In the genomic region with DNA sequence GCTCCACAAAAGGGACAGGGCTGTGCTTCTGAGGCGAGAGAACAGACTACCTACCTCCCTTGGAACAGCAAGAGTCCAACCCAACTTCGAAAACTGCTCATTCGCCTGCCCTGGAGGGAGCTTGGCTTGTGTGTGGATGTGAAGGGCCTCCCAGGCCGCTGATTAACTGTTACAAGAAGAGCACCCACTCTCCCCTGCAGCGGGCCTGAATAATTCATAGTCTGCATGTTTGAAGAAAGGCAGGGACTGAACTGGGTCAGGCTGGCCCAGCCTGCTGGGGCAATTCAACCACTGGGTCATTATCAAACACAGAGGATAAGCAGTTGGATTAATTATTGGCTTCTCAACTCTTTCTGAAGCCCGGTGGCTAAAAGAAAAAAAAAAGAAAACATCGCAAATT, we compare ENCODE assay signal across 17 mouse cellular contexts.
DNase-seq lines count a peak whose midpoint lies in the region; ATAC-seq lines count a peak whose summit lies in the region.
"Had no signal": no experiment of that assay in that cellular context is flagged by ENCODE, and none has a peak within 500 bp of the region (broad histone marks: within the 10 kb centered on the region; RNA-seq: fewer than 3 reads in every experiment).

No protein-coding gene starts in this region.

- peak overlapping the region; percentile 44; the same call in 1 of the 2 replicates for H3K27ac ChIP-seq in hindbrain, embryonic 13.5 days
- H3K27ac ChIP-seq in hindbrain, embryonic 11.5 days (ENCODE audit: low read depth, low read length), result no peak overlapping the region
- peak overlapping the region; percentile 53; the same call in 1 of the 2 replicates for H3K27ac ChIP-seq in hindbrain, embryonic 15.5 days (replicated peaks)
- H3K27ac ChIP-seq in midbrain, embryonic 13.5 days, result peak overlapping the region; percentile 67
- no peak overlapping the region for H3K27ac ChIP-seq in intestine, embryonic 15.5 days
- H3K27ac ChIP-seq: forebrain, embryonic 15.5 days; gastrocnemius, adult 2 months; limb, embryonic 13.5 days; liver, embryonic 14.5 days had no signal

- ATAC-seq in hindbrain, embryonic 13.5 days (ENCODE audit: low FRiP score), result 0 out of 2 replicates have a peak, but pooled peaks have one; percentile 30
- ATAC-seq in hindbrain, embryonic 11.5 days (ENCODE audit: low FRiP score), result no peak
- ATAC-seq in hindbrain, embryonic 15.5 days (ENCODE audit: low FRiP score, low read depth), result no peak
- 0 out of 2 replicates have a peak, but pooled peaks have one; percentile 21 for ATAC-seq in midbrain, embryonic 13.5 days
- no peak for ATAC-seq in intestine, embryonic 15.5 days
- ATAC-seq: activated CD4-positive, CD25-positive, alpha-beta regulatory T cell, adult 4 months; forebrain, embryonic 15.5 days; Patski had no signal

- H3K4me3 ChIP-seq in hindbrain, embryonic 13.5 days, result no peak overlapping the region
- H3K4me3 ChIP-seq in hindbrain, embryonic 11.5 days (ENCODE audit: low read depth, low read length), result no peak overlapping the region
- H3K4me3 ChIP-seq in hindbrain, embryonic 15.5 days, result no peak overlapping the region
- no peak overlapping the region for H3K4me3 ChIP-seq in midbrain, embryonic 13.5 days (replicated peaks)
- H3K4me3 ChIP-seq in intestine, embryonic 15.5 days (replicated peaks), result no peak overlapping the region
- H3K4me3 ChIP-seq: forebrain, embryonic 15.5 days; gastrocnemius, adult 2 months; limb, embryonic 13.5 days had no signal

- no peak overlapping the region for H3K4me2 ChIP-seq in hindbrain, embryonic 13.5 days
- H3K4me2 ChIP-seq in hindbrain, embryonic 11.5 days (replicated peaks; ENCODE audit: low read depth, low read length), result no peak overlapping the region
- H3K4me2 ChIP-seq in hindbrain, embryonic 15.5 days, result no peak overlapping the region
- no peak overlapping the region for H3K4me2 ChIP-seq in midbrain, embryonic 13.5 days (replicated peaks)
- no peak overlapping the region for H3K4me2 ChIP-seq in intestine, embryonic 15.5 days (replicated peaks)
- H3K4me2 ChIP-seq: forebrain, embryonic 15.5 days; limb, embryonic 13.5 days had no signal

- peaks cover 41% of the 10 kb centered on the region for H3K4me1 ChIP-seq in hindbrain, embryonic 13.5 days (replicated peaks)
- peaks cover 5% of the 10 kb centered on the region for H3K4me1 ChIP-seq in hindbrain, embryonic 11.5 days (replicated peaks; ENCODE audit: control insufficient read depth, insufficient read depth, low read length)
- H3K4me1 ChIP-seq in hindbrain, embryonic 15.5 days (replicated peaks), result peaks cover 27% of the 10 kb centered on the region
- H3K4me1 ChIP-seq in midbrain, embryonic 13.5 days (replicated peaks), result peaks cover 65% of the 10 kb centered on the region
- no peaks in the 10 kb centered on the region for H3K4me1 ChIP-seq in intestine, embryonic 15.5 days (replicated peaks)

- DNase-seq in hindbrain, embryonic 11.5 days (ENCODE audit: low spot score), result no peak
- DNase-seq in brain, adult 2 months (ENCODE audit: low read depth, low spot score), result peak; percentile 49
- DNase-seq in spleen, adult 12 weeks (ENCODE audit: low spot score), result no peak
- no peak for DNase-seq in cerebellum, adult 9-11 months
- DNase-seq: gastrocnemius, adult 2 months; heart, adult 11 months; right cerebral cortex, postnatal 14 days; thymus, postnatal 14 days had no signal

- H3K9me3 ChIP-seq in hindbrain, embryonic 13.5 days, result no peaks in the 10 kb centered on the region
- no peaks in the 10 kb centered on the region for H3K9me3 ChIP-seq in hindbrain, embryonic 11.5 days (ENCODE audit: control insufficient read depth, low read length)
- H3K9me3 ChIP-seq in hindbrain, embryonic 15.5 days, result no peaks in the 10 kb centered on the region
- no peaks in the 10 kb centered on the region for H3K9me3 ChIP-seq in midbrain, embryonic 13.5 days
- H3K9me3 ChIP-seq in intestine, embryonic 15.5 days, result no peaks in the 10 kb centered on the region
- H3K9me3 ChIP-seq: forebrain, embryonic 15.5 days; limb, embryonic 13.5 days had no signal

- no peaks in the 10 kb centered on the region for H3K36me3 ChIP-seq in hindbrain, embryonic 13.5 days
- no peaks in the 10 kb centered on the region for H3K36me3 ChIP-seq in hindbrain, embryonic 11.5 days (ENCODE audit: control insufficient read depth, insufficient read depth, low read length)
- no peaks in the 10 kb centered on the region for H3K36me3 ChIP-seq in hindbrain, embryonic 15.5 days
- H3K36me3 ChIP-seq in midbrain, embryonic 13.5 days, result no peaks in the 10 kb centered on the region
- H3K36me3 ChIP-seq in intestine, embryonic 15.5 days, result no peaks in the 10 kb centered on the region
- H3K36me3 ChIP-seq: forebrain, embryonic 15.5 days; limb, embryonic 13.5 days had no signal

- 47% methylated on average over 7 of the region's 7 CpGs for WGBS in hindbrain, embryonic 13.5 days
- 63% methylated on average over 7 of the region's 7 CpGs for WGBS in hindbrain, embryonic 11.5 days
- 53% methylated on average over 7 of the region's 7 CpGs for WGBS in hindbrain, embryonic 15.5 days
- WGBS in midbrain, embryonic 13.5 days, result 28% methylated on average over 7 of the region's 7 CpGs
- 57% methylated on average over 7 of the region's 7 CpGs for WGBS in intestine, embryonic 15.5 days

- H3K9ac ChIP-seq in hindbrain, embryonic 13.5 days, result peak overlapping the region; percentile 24; the same call in 1 of the 2 replicates
- H3K9ac ChIP-seq in hindbrain, embryonic 11.5 days (ENCODE audit: low read depth, low read length), result no peak overlapping the region
- H3K9ac ChIP-seq in hindbrain, embryonic 15.5 days, result no peak overlapping the region
- H3K9ac ChIP-seq in midbrain, embryonic 13.5 days (replicated peaks), result no peak overlapping the region
- H3K9ac ChIP-seq in intestine, embryonic 15.5 days, result no peak overlapping the region
- H3K9ac ChIP-seq: forebrain, embryonic 15.5 days; limb, embryonic 13.5 days; liver, embryonic 14.5 days had no signal

- peaks cover 4% of the 10 kb centered on the region; the same call in 1 of the 2 replicates for H3K27me3 ChIP-seq in hindbrain, embryonic 13.5 days
- no peaks in the 10 kb centered on the region for H3K27me3 ChIP-seq in hindbrain, embryonic 11.5 days (ENCODE audit: control insufficient read depth, insufficient read depth, low read length)
- no peaks in the 10 kb centered on the region for H3K27me3 ChIP-seq in hindbrain, embryonic 15.5 days
- H3K27me3 ChIP-seq in midbrain, embryonic 13.5 days, result peaks cover 6% of the 10 kb centered on the region; the same call in 1 of the 2 replicates
- no peaks in the 10 kb centered on the region for H3K27me3 ChIP-seq in intestine, embryonic 15.5 days (replicated peaks)
- H3K27me3 ChIP-seq: limb, embryonic 13.5 days had no signal

Comparison
In these comparisons a context has a peak if more than half of its experiments do, and no peak if none do; other contexts are left out.
1. ATAC-seq: peak in hindbrain, embryonic 13.5 days (single experiment) and midbrain, embryonic 13.5 days (single experiment); none in hindbrain, embryonic 11.5 days (single experiment), hindbrain, embryonic 15.5 days (single experiment) and intestine, embryonic 15.5 days (single experiment).
2. H3K27ac ChIP-seq: peak in hindbrain, embryonic 13.5 days (single experiment), hindbrain, embryonic 15.5 days (single experiment) and midbrain, embryonic 13.5 days (single experiment); none in hindbrain, embryonic 11.5 days (single experiment) and intestine, embryonic 15.5 days (single experiment).